Mouse (Mus musculus) bone marrow macrophage, adult 2 months (primary cell): ENCODE results near the gene Sectm1b. TPM values are rescaled to one million over a fixed set of nuclear protein-coding genes. Genes with fewer than 3 reads are reported as not detected.
A peak's percentile ranks its signal among the peaks of the same experiment; 100 is the strongest.

ENCODE experiments used
- H3K27ac ChIP-seq: 2 replicates; pipeline ENCODE4 v1.5.1; 2012; ENCODE audit warnings: low read depth, low read length; ENCODE audit not compliant: insufficient read depth
- H3K4me1 ChIP-seq: 2 replicates; pipeline ENCODE4 v1.6.1; 2012; ENCODE audit warnings: low read length; ENCODE audit not compliant: control insufficient read depth, insufficient read depth
- H3K4me3 ChIP-seq: 2 replicates; pipeline ENCODE4 v1.5.1; 2012; ENCODE audit warnings: mild to moderate bottlenecking, low read length, moderate library complexity; ENCODE audit not compliant: insufficient read depth
- CTCF ChIP-seq: IDR thresholded peaks from 2 replicates; pipeline ENCODE4 v1.5.1; 2012; ENCODE audit warnings: low read depth, mild to moderate bottlenecking, low read length, moderate library complexity
- POLR2A ChIP-seq: IDR thresholded peaks from 2 replicates; pipeline ENCODE4 v1.6.1; 2012; ENCODE audit warnings: mild to moderate bottlenecking, low read depth, low read length, borderline replicate concordance
- polyA plus RNA-seq: library from polyadenylated mRNA; stranded (reverse); fragments of >200 nt; gene quantifications from 2 replicates; pipeline ENCODE4 v1.2.4, GENCODE M21; 2012; ENCODE audit not compliant: missing spikeins, insufficient read depth, insufficient read length

Gene Sectm1b
- polyA plus RNA-seq, 1 experiment: not detected

DNA sequence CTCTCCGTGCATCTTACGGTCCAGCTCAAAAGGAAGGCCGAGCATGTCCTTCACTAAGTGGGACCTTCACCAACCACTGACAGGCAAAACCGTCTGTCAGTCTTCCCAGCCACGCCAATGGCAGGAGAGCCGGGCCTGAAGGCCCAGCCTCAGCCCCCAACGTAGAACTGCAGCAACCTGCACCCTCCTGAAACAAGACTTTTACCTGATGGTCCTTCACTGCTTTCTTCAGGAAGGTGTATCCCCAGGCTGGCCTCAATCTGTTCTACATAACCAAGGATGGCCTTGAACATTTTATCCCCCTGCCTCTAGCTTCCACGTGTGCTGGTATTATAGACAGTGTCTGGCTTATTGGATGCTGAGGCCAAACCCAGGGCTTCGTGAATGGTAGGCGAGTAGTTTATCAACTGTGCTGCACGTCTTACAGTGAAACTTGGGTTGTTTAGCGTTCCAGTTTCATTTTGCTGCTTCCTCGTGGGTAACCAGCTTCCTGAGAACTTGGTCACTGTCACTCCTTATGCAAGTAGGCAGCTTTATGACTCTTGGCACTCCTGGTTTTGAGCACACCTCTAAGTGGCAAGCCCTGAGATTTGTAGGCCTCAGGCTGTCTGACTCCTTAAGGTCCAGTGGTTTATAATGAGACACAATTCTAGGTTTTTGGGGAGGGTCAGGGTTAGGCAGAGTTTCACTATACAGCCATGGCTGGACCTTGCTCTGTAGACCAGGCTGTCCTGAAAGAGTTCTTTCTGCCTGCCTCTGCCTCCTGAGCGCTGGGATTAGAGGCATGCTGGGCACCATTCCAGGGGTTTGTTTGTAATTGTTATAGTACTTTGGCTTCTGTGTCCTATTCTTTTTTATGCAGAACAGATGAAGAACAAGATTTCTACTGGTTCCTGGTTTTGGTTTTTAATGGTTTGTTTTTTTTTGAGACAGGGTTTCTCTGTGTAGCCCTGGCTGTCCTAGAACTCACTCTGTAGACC, 29.5 kb upstream of the Sectm1b start:
- Histone ChIP-seq H3K4me1 (peaks cover 5% of the 10 kb centered on the region; the same call in 1 of the 2 replicates), H3K4me3 (no peak overlapping the region), H3K27ac (no peak overlapping the region)
- TF ChIP-seq CTCF (no peak), POLR2A (no peak)

DNA sequence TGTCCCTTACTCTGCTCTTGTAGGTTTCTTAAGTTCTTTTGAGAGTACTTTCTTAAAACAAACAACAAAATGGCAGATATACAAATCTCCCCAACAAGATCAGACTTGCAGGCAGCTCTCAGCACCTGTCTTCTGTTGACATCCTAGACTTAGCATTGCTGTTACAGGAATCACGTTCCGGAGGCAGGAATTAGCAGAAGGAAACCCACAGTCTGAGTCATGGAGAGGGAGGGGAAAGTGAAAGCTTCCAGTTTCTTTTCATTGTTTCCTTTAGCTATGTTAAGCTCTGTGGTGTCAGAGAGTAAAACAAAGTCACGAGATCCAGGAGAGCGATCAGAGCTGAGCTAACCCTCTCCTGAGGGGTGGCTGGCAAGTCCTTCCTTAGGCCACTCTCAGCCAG, 27.6 kb upstream of the Sectm1b start:
- no peak overlapping the region for H3K4me3 ChIP-seq
- peaks cover 5% of the 10 kb centered on the region; the same call in 1 of the 2 replicates for H3K4me1 ChIP-seq
- no peak for TF ChIP-seq POLR2A
- TF ChIP-seq CTCF: no peak
- H3K27ac ChIP-seq: no peak overlapping the region

DNA sequence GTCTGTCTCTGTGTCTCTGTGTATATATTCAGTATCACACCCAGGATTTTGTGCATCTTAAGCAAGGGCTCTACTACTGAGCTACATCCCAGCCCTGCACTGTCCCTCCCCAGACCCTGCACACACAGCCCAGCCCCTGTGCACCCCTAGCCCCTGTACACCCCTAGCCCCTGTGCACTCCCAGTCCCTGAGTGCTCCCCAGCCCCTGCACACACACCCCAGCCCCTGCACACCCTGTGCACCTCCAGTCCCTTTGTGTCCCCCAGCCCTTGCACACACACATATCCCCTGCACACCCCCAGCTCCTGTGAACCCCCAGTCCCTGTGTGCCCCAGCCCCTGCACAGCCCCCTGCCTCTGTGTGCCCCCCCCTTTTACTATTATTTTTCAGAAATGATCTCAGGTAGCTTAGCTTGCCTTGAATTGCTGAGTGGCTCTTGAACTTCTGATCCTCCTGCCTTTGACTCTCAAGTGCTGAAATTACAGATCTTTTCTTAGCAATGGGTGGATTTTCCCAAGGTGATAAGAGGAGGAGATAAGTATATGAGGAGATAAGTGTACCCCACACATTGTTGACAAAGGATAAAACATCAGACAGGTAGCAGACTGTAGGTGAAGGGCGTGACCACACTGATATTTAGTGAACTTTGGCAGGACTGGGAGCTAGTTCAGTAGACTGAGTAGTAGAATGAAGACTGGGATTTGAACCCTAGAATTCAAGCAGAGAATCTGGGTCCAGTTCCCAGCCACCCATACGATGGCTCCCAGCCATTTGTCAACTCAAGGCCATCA, 26.6 kb upstream of the Sectm1b start:
- Histone ChIP-seq H3K27ac (no peak overlapping the region), H3K4me1 (peaks cover 5% of the 10 kb centered on the region; the same call in 1 of the 2 replicates), H3K4me3 (no peak overlapping the region)
- no peak for TF ChIP-seq POLR2A
- TF ChIP-seq CTCF: no peak

DNA sequence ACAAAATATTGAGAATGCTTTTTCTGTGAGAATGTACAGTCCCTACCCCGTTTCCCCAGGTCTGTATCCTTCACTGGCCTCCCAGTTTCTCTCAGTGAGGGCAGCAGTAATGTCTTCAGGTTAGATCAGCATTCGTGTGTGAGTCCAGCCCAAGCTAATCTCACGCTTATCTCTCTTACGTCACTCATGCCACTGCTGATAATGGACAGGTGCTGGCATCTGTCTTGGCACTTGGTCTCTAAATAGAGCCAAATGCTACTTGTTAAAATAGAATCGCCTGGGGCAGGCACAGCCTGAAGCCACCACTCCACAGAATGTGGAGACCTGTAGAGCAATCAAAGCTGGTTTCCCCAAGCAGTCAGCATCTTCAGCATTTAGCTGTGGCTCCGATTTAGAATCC, 25.6 kb upstream of the Sectm1b start:
- Histone ChIP-seq H3K27ac (no peak overlapping the region), H3K4me1 (peaks cover 5% of the 10 kb centered on the region; the same call in 1 of the 2 replicates), H3K4me3 (no peak overlapping the region)
- no peak for TF ChIP-seq CTCF

DNA sequence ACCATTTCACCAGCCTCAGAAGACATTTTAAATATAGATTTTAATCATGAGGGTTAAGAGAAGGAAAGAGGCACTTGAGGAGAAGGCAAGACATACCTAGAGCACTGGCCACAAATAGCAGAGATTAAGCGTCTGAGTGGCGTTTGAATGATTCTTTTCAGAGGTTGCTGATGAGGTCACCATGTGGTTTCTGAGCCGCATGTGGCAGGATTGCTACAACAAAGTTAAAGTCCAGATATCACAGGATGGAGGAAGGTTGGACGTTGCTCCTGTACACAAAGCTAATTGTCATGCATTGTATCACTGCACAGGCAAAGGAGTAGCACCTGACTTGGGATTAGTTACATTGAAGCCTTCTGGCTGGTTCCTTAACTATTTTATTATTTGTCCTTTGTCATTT, 22.9 kb upstream of the Sectm1b start:
- Histone ChIP-seq H3K27ac (no peak overlapping the region), H3K4me3 (no peak overlapping the region), H3K4me1 (peaks cover 19% of the 10 kb centered on the region)
- TF ChIP-seq CTCF (no peak), POLR2A (no peak)

DNA sequence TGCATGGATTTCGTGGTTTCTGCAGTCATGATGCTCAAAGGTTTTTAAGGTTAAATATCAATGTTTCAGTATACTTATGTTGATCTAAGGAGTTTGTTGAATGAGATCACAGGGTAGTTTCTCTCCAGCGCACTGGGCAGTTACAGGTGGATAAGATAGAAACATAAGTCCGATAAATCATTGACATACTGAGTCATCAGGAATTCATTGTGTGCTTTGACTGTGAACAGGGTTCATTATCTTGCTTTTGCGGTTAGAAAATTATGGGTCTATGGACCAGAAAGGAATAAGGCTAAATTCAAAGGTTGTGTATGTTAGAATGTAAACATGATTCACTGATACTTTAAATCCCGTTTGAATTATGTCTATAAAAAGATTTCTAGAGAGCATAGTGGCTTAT, 21.8 kb upstream of the Sectm1b start:
- Histone ChIP-seq H3K27ac (no peak overlapping the region), H3K4me3 (no peak overlapping the region), H3K4me1 (peaks cover 18% of the 10 kb centered on the region)
- TF ChIP-seq CTCF (no peak), POLR2A (no peak)

DNA sequence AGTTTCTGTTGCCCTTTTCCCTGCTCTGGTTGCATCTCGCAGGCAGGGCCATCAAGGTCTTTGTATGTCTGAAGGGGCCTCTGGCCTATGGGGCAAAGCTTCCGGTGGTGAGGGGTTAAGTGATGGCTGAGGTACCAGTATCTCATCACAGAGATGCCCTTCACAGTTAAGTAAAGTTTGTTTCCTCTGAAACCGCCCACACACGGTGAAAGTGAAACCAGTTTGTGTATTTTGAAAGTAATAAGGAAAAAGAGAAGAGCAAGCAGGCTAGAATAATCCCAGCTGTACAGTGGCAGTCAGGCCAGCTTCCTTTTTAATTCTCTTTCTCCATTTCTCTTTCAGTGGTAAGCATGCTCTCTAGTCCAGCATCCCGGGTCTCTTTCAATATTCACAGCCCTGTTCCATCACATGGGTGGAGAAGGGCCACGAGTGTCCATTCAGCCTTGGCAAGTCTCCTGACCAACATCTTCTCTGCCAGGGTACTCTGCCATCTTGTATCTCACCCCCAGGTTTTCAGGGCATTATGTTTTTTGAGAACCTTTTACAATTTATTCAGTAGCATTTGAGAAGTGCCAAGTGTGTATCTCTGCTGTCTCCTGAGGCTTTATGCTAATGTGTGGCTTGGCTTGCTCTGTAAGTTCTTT, 19.6 kb upstream of the Sectm1b start:
- Histone ChIP-seq H3K27ac (peak overlapping the region; percentile 50), H3K4me1 (peaks cover 24% of the 10 kb centered on the region), H3K4me3 (peak overlapping the region; percentile 48)
- TF ChIP-seq CTCF: no peak
- no peak for TF ChIP-seq POLR2A

DNA sequence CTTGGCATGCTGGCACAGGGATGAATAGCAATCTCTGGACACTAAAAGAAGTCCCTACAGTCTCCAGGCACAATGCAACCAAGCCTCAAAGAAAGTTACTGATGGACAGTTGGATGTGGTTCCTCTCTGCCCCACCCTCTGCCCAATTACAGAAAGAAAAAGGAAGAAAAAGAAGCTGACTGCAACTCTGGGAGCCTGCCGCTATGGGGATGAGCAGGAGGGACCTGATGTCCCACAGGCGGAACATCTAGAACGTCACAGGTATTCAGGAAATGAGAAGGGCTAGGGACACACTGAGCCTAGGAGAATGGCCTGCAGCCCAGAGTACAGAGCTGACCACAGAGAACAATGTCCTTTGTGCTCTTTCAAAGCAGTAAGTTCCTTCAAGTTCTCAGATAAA, 18.9 kb upstream of the Sectm1b start:
- TF ChIP-seq CTCF: no peak
- no peak for TF ChIP-seq POLR2A
- Histone ChIP-seq H3K4me1 (peaks cover 28% of the 10 kb centered on the region), H3K27ac (peak overlapping the region; percentile 33), H3K4me3 (peak overlapping the region; percentile 48)

DNA sequence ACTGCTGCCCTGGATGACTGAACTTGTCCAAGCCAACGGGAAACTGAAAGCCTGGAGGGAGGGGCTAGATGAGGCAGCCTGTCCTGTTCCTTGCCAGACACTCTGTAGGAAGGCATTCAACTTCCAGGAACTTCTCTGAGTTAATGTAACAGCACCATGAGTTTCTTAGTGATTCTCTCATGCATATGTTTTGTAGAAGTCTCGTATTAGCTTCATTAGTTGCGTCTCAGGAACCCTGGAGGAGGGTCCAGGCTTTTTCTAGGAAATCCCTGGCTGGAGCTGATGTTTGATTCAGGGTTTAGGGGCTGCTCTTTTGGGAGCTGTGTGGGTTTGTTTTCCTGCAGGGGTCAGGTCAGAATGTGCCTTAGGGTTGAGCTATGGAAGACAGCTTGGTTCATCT, 17.8 kb upstream of the Sectm1b start, which contains the start of gene Sectm1a:
TSS of gene Sectm1a (minus strand) at position 101 of the 400 bp plus-strand sequence.
- no peak for TF ChIP-seq POLR2A
- TF ChIP-seq CTCF: no peak
- H3K4me3 ChIP-seq: no peak within 1 kb of the TSS
- no peak within 1 kb of the TSS for H3K27ac ChIP-seq
- H3K4me1 ChIP-seq: peaks cover 28% of the 10 kb centered on the region

DNA sequence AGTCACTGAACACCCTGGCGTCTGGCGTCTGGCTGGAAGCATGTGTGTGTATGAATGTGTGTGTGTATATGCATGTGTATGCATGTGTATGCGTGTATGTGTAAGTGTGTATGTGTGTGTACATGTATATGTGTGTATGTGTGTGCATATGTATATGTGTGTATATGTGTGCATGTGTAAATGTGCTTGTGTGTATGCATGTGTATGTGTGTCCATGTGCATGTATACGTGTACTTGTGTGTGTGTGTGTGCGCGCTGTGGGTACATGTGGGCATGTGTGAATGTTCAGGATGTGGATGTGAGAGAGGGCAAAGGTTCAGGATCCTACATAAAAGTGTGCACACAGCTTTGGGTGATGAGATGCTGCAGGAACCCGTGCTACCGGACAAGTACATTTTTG, 17.0 kb upstream of the Sectm1b start:
- no peak overlapping the region for H3K27ac ChIP-seq
- TF ChIP-seq POLR2A (no peak), CTCF (no peak)

More for the DNA sequence above, 17.0 kb upstream of the Sectm1b start:
- Histone ChIP-seq H3K4me3 (no peak overlapping the region), H3K4me1 (peaks cover 28% of the 10 kb centered on the region)
